Mouse (Mus musculus) brain, embryonic 18.5 days (tissue): ENCODE results near the gene Pih1h3b.

ENCODE experiments used
- DNase-seq: peaks from one replicate; pipeline ENCODE4 v3.0.0-alpha.2; 2012; ENCODE audit warnings: low read depth, low spot score

Gene Pih1h3b

GRCm38 (mm10) chrX:140062135-140062975, at the start of gene Pih1h3b, which contains the start of gene Nup62cl:
Gene Pih1h3b (plus strand): TSS chrX:140062879.
Gene Nup62cl (minus strand): TSS chrX:140062712.
- no peak for DNase-seq

GRCm38 (mm10) chrX:140060886-140061874, 1.5 kb upstream of the Pih1h3b start:
- DNase-seq, result no peak

- no peak for DNase-seq
These were observed 19.9 kb downstream of the Pih1h3b start for GRCm38 (mm10) chrX:140082535-140082934.

DNA sequence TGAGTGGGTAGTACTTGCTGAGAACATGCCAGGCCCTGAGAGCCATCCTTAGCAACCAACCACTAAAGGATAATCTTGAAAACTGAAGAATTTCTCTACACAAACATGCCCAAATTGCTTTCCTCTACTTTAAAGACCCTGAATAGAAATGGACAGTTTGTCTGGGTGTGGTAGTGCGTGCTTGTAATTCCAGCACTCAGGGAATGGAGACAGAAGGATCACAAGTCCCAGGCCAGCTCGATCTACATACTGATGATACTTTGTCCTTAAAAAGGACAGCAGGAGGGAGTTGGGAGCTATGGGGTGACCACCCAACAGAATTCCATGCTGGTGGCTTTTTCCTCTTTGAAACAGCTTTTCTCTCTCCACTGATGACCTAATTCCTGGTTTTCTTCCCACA, 31.4 kb downstream of the Pih1h3b start:
- no peak for DNase-seq
